Mouse (Mus musculus): Measurements from ENCODE around the gene Mrpl53.

The Mrpl53 gene

GRCm38 (mm10) chr6:83121863-83122710 is 13.2 kb downstream of the Mrpl53 start:
- no peak for DNase-seq (ENCODE audit: low spot score)

- no peak for DNase-seq (ENCODE audit: low spot score)
Measured at GRCm38 (mm10) chr6:83122961-83123360, 14.1 kb downstream of the Mrpl53 start.

- DNase-seq (ENCODE audit: low spot score) = peak; percentile 88
Measured at GRCm38 (mm10) chr6:83124851-83125312, 16.0 kb downstream of the Mrpl53 start.

- DNase-seq (ENCODE audit: low spot score) = no peak
Measured at GRCm38 (mm10) chr6:83125331-83125730, 16.5 kb downstream of the Mrpl53 start, which contains the start of gene Ino80b. Gene Ino80b, minus strand, starts transcription at chr6:83125431.

GRCm38 (mm10) chr6:83127419-83127818 is 18.6 kb downstream of the Mrpl53 start:
- DNase-seq (ENCODE audit: low spot score) = no peak

- no peak for DNase-seq (ENCODE audit: low spot score)
Measured at GRCm38 (mm10) chr6:83131469-83132034, 22.7 kb downstream of the Mrpl53 start.

- no peak for DNase-seq (ENCODE audit: low spot score)
Measured at GRCm38 (mm10) chr6:83132176-83132919, 23.5 kb downstream of the Mrpl53 start.

- no peak for DNase-seq (ENCODE audit: low spot score)
Measured at GRCm38 (mm10) chr6:83134226-83134625, 25.4 kb downstream of the Mrpl53 start.

- DNase-seq (ENCODE audit: low spot score) = no peak
Measured at GRCm38 (mm10) chr6:83134951-83135513, 26.2 kb downstream of the Mrpl53 start, which contains the start of gene Rtkn. Gene Rtkn, plus strand, starts transcription at chr6:83135463.

GRCm38 (mm10) chr6:83135571-83136161 is 26.8 kb downstream of the Mrpl53 start:
- DNase-seq (ENCODE audit: low spot score) = no peak

- DNase-seq (ENCODE audit: low spot score) = no peak
Measured at GRCm38 (mm10) chr6:83136291-83136880, 27.5 kb downstream of the Mrpl53 start.

GRCm38 (mm10) chr6:83136881-83137575 is 28.2 kb downstream of the Mrpl53 start:
- no peak for DNase-seq (ENCODE audit: low spot score)

GRCm38 (mm10) chr6:83137576-83137950 is 28.7 kb downstream of the Mrpl53 start:
- DNase-seq (ENCODE audit: low spot score) = peak; percentile 76

GRCm38 (mm10) chr6:83138056-83138455 is 29.2 kb downstream of the Mrpl53 start:
- DNase-seq (ENCODE audit: low spot score) = no peak

GRCm38 (mm10) chr6:83140044-83140443 is 31.2 kb downstream of the Mrpl53 start:
- DNase-seq (ENCODE audit: low spot score) = no peak

GRCm38 (mm10) chr6:83141636-83142035 is 32.8 kb downstream of the Mrpl53 start:
- no peak for DNase-seq (ENCODE audit: low spot score)

GRCm38 (mm10) chr6:83142211-83142731 is 33.4 kb downstream of the Mrpl53 start:
- DNase-seq (ENCODE audit: low spot score) = no peak

GRCm38 (mm10) chr6:83142886-83143285 is 34.0 kb downstream of the Mrpl53 start:
- no peak for DNase-seq (ENCODE audit: low spot score)

- DNase-seq (ENCODE audit: low spot score) = no peak
Measured at GRCm38 (mm10) chr6:83145209-83145608, 36.4 kb downstream of the Mrpl53 start.

GRCm38 (mm10) chr6:83145805-83146204 is 37.0 kb downstream of the Mrpl53 start:
- no peak for DNase-seq (ENCODE audit: low spot score)

- no peak for DNase-seq (ENCODE audit: low spot score)
Measured at GRCm38 (mm10) chr6:83147280-83147679, 38.4 kb downstream of the Mrpl53 start.
